Mouse (Mus musculus): Measurements from ENCODE around the gene Mtmr3. TPM values are rescaled to one million over a fixed set of nuclear protein-coding genes. Genes with fewer than 3 reads are reported as not detected.

The Mtmr3 gene
- total RNA-seq (2022): 10 to 100 TPM; 68.7 to 78.6 (median 73.5) TPM

- DNase-seq (ENCODE audit: low spot score in 2 of 2): peak; percentile 77 to 85
Measured at GRCm38 (mm10) chr11:4594608-4595500, at the start of gene Mtmr3. Mtmr3 (minus strand) TSS chr11:4594863.

GRCm38 (mm10) chr11:4643722-4644121, 49.1 kb upstream of the Mtmr3 start:
- DNase-seq (ENCODE audit: low spot score in 2 of 2): no peak

GRCm38 (mm10) chr11:4641185-4641584, 46.5 kb upstream of the Mtmr3 start:
- DNase-seq (ENCODE audit: low spot score in 2 of 2): no peak

GRCm38 (mm10) chr11:4638261-4638660, 43.6 kb upstream of the Mtmr3 start:
- no peak for DNase-seq (ENCODE audit: low spot score in 2 of 2)

- peak; percentile 80 to 83 for DNase-seq (ENCODE audit: low spot score in 2 of 2)
Measured at GRCm38 (mm10) chr11:4637534-4638234, 43.0 kb upstream of the Mtmr3 start, which contains the start of gene Ascc2. Ascc2 (plus strand) TSS chr11:4637747.

- DNase-seq (ENCODE audit: low spot score in 2 of 2): no peak
Measured at GRCm38 (mm10) chr11:4636782-4637342, 42.2 kb upstream of the Mtmr3 start.

- no peak for DNase-seq (ENCODE audit: low spot score in 2 of 2)
Measured at GRCm38 (mm10) chr11:4634395-4634794, 39.7 kb upstream of the Mtmr3 start.

GRCm38 (mm10) chr11:4633420-4633819, 38.8 kb upstream of the Mtmr3 start:
- no peak for DNase-seq (ENCODE audit: low spot score in 2 of 2)

- no peak for DNase-seq (ENCODE audit: low spot score in 2 of 2)
Measured at GRCm38 (mm10) chr11:4629861-4630280, 35.2 kb upstream of the Mtmr3 start.

- no peak for DNase-seq (ENCODE audit: low spot score in 2 of 2)
Measured at GRCm38 (mm10) chr11:4627636-4628035, 33.0 kb upstream of the Mtmr3 start.

- no peak for DNase-seq (ENCODE audit: low spot score in 2 of 2)
Measured at GRCm38 (mm10) chr11:4625931-4626330, 31.3 kb upstream of the Mtmr3 start.

- DNase-seq (ENCODE audit: low spot score in 2 of 2): no peak
Measured at GRCm38 (mm10) chr11:4622997-4623396, 28.3 kb upstream of the Mtmr3 start.

GRCm38 (mm10) chr11:4622442-4622986, 27.9 kb upstream of the Mtmr3 start:
- DNase-seq (ENCODE audit: low spot score in 2 of 2): no peak

GRCm38 (mm10) chr11:4621866-4622265, 27.2 kb upstream of the Mtmr3 start:
- DNase-seq (ENCODE audit: low spot score in 2 of 2): no peak

GRCm38 (mm10) chr11:4620501-4621108, 25.9 kb upstream of the Mtmr3 start:
- no peak for DNase-seq (ENCODE audit: low spot score in 2 of 2)

- peak in 1 of 2 experiments; percentile 17 for DNase-seq (ENCODE audit: low spot score in 2 of 2)
Measured at GRCm38 (mm10) chr11:4620017-4620485, 25.4 kb upstream of the Mtmr3 start, which contains the start of gene Gm11032. Gm11032 (plus strand) TSS chr11:4620067.

- no peak for DNase-seq (ENCODE audit: low spot score in 2 of 2)
Measured at GRCm38 (mm10) chr11:4611904-4612303, 17.2 kb upstream of the Mtmr3 start.

GRCm38 (mm10) chr11:4606541-4606940, 11.9 kb upstream of the Mtmr3 start:
- DNase-seq (ENCODE audit: low spot score in 2 of 2): no peak

- no peak for DNase-seq (ENCODE audit: low spot score in 2 of 2)
Measured at GRCm38 (mm10) chr11:4605414-4605813, 10.8 kb upstream of the Mtmr3 start.

GRCm38 (mm10) chr11:4604441-4604840, 9.8 kb upstream of the Mtmr3 start:
- no peak for DNase-seq (ENCODE audit: low spot score in 2 of 2)

Data from layer of hippocampus, adult 8-10 months (tissue).